1 mouse cellular context compared by ENCODE assay signal in genomic region chr4:129557256-129557808, GRCm38 (mm10).
TF ChIP-seq lines count a peak whose summit lies in the region.

No protein-coding gene starts in this region.

TF ChIP-seq in MEL, 35 proteins besides CTCF, POLR2A, EP300 and RAD21 (continued from another document):
- TF ChIP-seq ZMIZ1 (IDR thresholded peaks at IDR 0.05; ENCODE audit: low read depth, low read length) (no peak), E2F4 (IDR thresholded peaks at IDR 0.05; ENCODE audit: borderline replicate concordance, low read depth, low read length) (no peak), TAL1 (IDR thresholded peaks at IDR 0.05; ENCODE audit: low read length) (peak; percentile 75), GATA1 (IDR thresholded peaks at IDR 0.05; ENCODE audit: low read depth, low read length) (peak; percentile 78), TCF12 (IDR thresholded peaks at IDR 0.05; ENCODE audit: low read depth, low read length) (peak; percentile 91), ZKSCAN1 (IDR thresholded peaks at IDR 0.05; ENCODE audit: low read depth, low read length) (no peak), SIN3A (IDR thresholded peaks at IDR 0.05; ENCODE audit: low read length) (no peak), TBP (IDR thresholded peaks at IDR 0.05; ENCODE audit: low read depth, low read length) (no peak), CHD2 (IDR thresholded peaks at IDR 0.05; ENCODE audit: low read length) (no peak), USF1 (IDR thresholded peaks at IDR 0.05; ENCODE audit: low read depth, low read length) (no peak), MAX (IDR thresholded peaks at IDR 0.05; ENCODE audit: low read length) (no peak), MEF2A (IDR thresholded peaks at IDR 0.05; ENCODE audit: extremely low read depth, insufficient replicate concordance, low read depth, low read length, poor library complexity, severe bottlenecking) (no peak)
